Mouse (Mus musculus) thymus, adult 2 months (tissue): ENCODE measurements around the gene Thap4.

Source experiments
- CTCF ChIP-seq: fragments of 200-500 bp; IDR thresholded peaks from 2 replicates; pipeline ENCODE4 v1.5.1; 2012; ENCODE audit warnings: mild to moderate bottlenecking, control low read depth, low read length, moderate library complexity, borderline replicate concordance; ENCODE audit not compliant: control insufficient read depth, poor library complexity, insufficient read depth; ENCODE audit errors: extremely low read depth
- POLR2A ChIP-seq: fragments of 200-500 bp; IDR thresholded peaks from 2 replicates; pipeline ENCODE4 v1.6.1; 2012; ENCODE audit warnings: mild to moderate bottlenecking, low read length, control low read depth, moderate library complexity; ENCODE audit not compliant: control insufficient read depth, poor library complexity, insufficient read depth; ENCODE audit errors: extremely low read depth

- TF ChIP-seq POLR2A: no peak
- no peak for TF ChIP-seq CTCF
Measured at GRCm38 (mm10) chr1:93657025-93657360, 97.7 kb downstream of the Thap4 start.
